Mouse (Mus musculus) gastrocnemius, adult 2 months (tissue): ENCODE results near the gene Gpalpp1. TPM values are rescaled to one million over a fixed set of nuclear protein-coding genes. Genes with fewer than 3 reads are reported as not detected.

Experiments used
- DNase-seq: peaks from one replicate; pipeline ENCODE4 v3.0.0; 2022
- H3K27ac ChIP-seq: fragments of 200-600 bp; 2 replicates; pipeline ENCODE4 v1.8.1; 2022; ENCODE audit warnings: mild to moderate bottlenecking
- H3K4me3 ChIP-seq: fragments of 200-600 bp; 2 replicates; pipeline ENCODE4 v1.8.1; 2022; ENCODE audit warnings: mild to moderate bottlenecking, moderate library complexity
- CTCF ChIP-seq: fragments of 200-600 bp; IDR thresholded peaks from 2 replicates; pipeline ENCODE4 v1.8.1; 2022; ENCODE audit warnings: antibody characterized with exemption, mild to moderate bottlenecking, moderate library complexity
- intact Hi-C: fragments of 180-260 bp; cut with DNase I; formaldehyde crosslinking; loops from one replicate; pipeline ENCODE4 v1.15.1; 2025
- long read RNA-seq, 2 experiments: library from polyadenylated mRNA; stranded (forward); transcript quantifications; one replicate each; pipeline ENCODE4 v2.0.0; 2021
- total RNA-seq, 2 experiments: library from RNA; stranded (reverse); gene quantifications; 2 replicates each; pipeline ENCODE4 v1.2.3; 2021

Gpalpp1 gene
- 1 to 10 TPM; 5.8 to 7.4 TPM for total RNA-seq
- long read RNA-seq, experiment 1, full-length matches to known transcripts, result 3 of 3 reads
- long read RNA-seq, experiment 1, partial matches to known transcripts, result 0 of 3 reads
- long read RNA-seq, experiment 1, other reads (novel, unspliced or antisense), result 0 of 3 reads
- long read RNA-seq, experiment 2, full-length matches to known transcripts, result 6 of 8 reads
- long read RNA-seq, experiment 2, partial matches to known transcripts, result 0 of 8 reads
- long read RNA-seq, experiment 2, other reads (novel, unspliced or antisense), result 2 of 8 reads

- DNase-seq, result peak; percentile 87
- intact Hi-C loops, result no loop called here
- Histone ChIP-seq H3K27ac (peak within 1 kb of the TSS; percentile 91), H3K4me3 (peak within 1 kb of the TSS; percentile 86)
- no peak for TF ChIP-seq CTCF
Measured at GRCm38 (mm10) chr14:76110396-76111221, at the start of gene Gpalpp1, which contains the start of gene Nufip1. TSS of gene Gpalpp1 (minus strand) at chr14:76110760. TSS of gene Nufip1 (plus strand) at chr14:76110891.

DNA sequence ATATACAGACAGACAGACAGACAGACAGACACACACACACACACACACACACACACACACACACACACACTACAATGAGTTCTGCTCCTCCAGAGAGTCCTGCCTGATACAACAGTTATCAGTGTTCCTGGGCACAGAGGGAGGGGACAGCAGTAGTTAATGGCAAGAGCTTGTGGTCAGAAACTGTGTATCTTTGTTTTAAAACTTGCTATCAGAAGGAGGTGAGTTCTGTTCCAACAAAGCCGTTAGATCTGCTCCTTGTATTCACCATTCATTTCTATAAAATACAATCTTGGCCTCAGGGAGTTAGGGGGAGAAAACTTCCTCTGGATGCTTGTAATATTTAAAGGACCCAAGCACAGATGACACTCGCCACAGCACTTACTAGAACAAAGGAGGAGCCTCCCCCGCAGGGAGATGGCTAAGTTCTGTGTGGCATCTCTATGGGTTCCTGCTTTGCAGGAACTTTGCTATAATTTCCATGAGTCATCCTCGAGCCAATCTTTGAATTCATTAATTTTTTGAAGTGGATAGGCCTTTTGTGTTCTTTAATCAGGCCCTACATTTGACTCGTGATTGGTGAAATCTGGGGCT, 47.7 kb upstream of the Gpalpp1 start:
- DNase-seq, result no peak
- intact Hi-C loops, result no loop called here
- H3K27ac ChIP-seq, result no peak overlapping the region
- H3K4me3 ChIP-seq, result no peak overlapping the region
- TF ChIP-seq CTCF, result no peak

GRCm38 (mm10) chr14:76153828-76154227, 43.3 kb upstream of the Gpalpp1 start:
- no peak overlapping the region for H3K27ac ChIP-seq
- intact Hi-C loops, result loop anchor here (2.0 to 5.0 kb wide), 4 partner anchors 63 to 319 kb away; no protein-coding TSS in a partner anchor
- no peak for TF ChIP-seq CTCF
- no peak for DNase-seq
- H3K4me3 ChIP-seq, result no peak overlapping the region

- H3K27ac ChIP-seq, result peak overlapping the region; percentile 96
- intact Hi-C loops, result loop anchor here (2.0 to 5.0 kb wide), 4 partner anchors 64 to 320 kb away; no protein-coding TSS in a partner anchor
- peak overlapping the region; percentile 100 for H3K4me3 ChIP-seq
- no peak for TF ChIP-seq CTCF
- no peak for DNase-seq
Measured at GRCm38 (mm10) chr14:76153003-76153675, 42.6 kb upstream of the Gpalpp1 start.

GRCm38 (mm10) chr14:76152162-76153002, 41.8 kb upstream of the Gpalpp1 start:
- peak; percentile 62 for TF ChIP-seq CTCF
- Histone ChIP-seq H3K27ac (peak overlapping the region; percentile 96), H3K4me3 (peak overlapping the region; percentile 100)
- intact Hi-C loops, result loop anchor here (2.0 to 5.0 kb wide), 4 partner anchors 65 to 320 kb away; no protein-coding TSS in a partner anchor
- peak; percentile 92 for DNase-seq

GRCm38 (mm10) chr14:76151820-76152161, 41.2 kb upstream of the Gpalpp1 start:
- DNase-seq, result no peak
- Histone ChIP-seq H3K27ac (peak overlapping the region; percentile 96), H3K4me3 (peak overlapping the region; percentile 100)
- no peak for TF ChIP-seq CTCF
- intact Hi-C loops, result loop anchor here (2.0 to 5.0 kb wide), 4 partner anchors 66 to 321 kb away; no protein-coding TSS in a partner anchor

- TF ChIP-seq CTCF, result no peak
- Histone ChIP-seq H3K4me3 (no peak overlapping the region), H3K27ac (peak overlapping the region; percentile 82; the same call in 1 of the 2 replicates)
- intact Hi-C loops, result loop anchor here (5.0 kb wide), 3 partner anchors 66 to 266 kb away; no protein-coding TSS in a partner anchor
- DNase-seq, result no peak
Measured at GRCm38 (mm10) chr14:76151011-76151410, 40.5 kb upstream of the Gpalpp1 start.

- TF ChIP-seq CTCF, result no peak
- Histone ChIP-seq H3K4me3 (peak overlapping the region; percentile 60), H3K27ac (peak overlapping the region; percentile 82)
- intact Hi-C loops, result loop anchor here (5.0 kb wide), 3 partner anchors 67 to 267 kb away; no protein-coding TSS in a partner anchor
- DNase-seq, result no peak
Measured at GRCm38 (mm10) chr14:76150499-76150898, 39.9 kb upstream of the Gpalpp1 start.

GRCm38 (mm10) chr14:76149531-76150179, 39.1 kb upstream of the Gpalpp1 start:
- intact Hi-C loops, result loop anchor here (5.0 kb wide), 3 partner anchors 68 to 268 kb away; no protein-coding TSS in a partner anchor
- Histone ChIP-seq H3K27ac (peak overlapping the region; percentile 82), H3K4me3 (peak overlapping the region; percentile 60)
- TF ChIP-seq CTCF, result no peak
- peak; percentile 89 for DNase-seq

DNA sequence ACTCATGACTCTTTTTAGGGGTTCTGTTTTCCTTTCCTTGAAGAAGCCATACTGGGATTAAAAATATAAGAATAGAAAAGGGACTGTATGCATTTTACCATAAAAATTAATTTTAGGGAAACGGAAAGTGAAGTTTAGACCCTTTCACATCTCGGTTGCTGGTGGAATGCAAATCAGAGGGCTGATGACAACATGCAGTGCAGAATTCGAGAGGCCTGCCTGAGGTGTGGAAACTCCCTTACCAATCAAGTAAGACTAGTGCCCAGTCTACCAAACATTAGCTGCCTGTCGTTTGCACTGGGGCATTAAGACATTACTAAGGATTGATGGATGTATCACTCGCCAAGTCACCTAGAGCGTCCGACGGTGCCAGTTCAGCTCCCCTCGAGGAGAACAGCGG, 37.7 kb upstream of the Gpalpp1 start:
- Histone ChIP-seq H3K27ac (no peak overlapping the region), H3K4me3 (no peak overlapping the region)
- TF ChIP-seq CTCF, result no peak
- intact Hi-C loops, result no loop called here
- no peak for DNase-seq

DNA sequence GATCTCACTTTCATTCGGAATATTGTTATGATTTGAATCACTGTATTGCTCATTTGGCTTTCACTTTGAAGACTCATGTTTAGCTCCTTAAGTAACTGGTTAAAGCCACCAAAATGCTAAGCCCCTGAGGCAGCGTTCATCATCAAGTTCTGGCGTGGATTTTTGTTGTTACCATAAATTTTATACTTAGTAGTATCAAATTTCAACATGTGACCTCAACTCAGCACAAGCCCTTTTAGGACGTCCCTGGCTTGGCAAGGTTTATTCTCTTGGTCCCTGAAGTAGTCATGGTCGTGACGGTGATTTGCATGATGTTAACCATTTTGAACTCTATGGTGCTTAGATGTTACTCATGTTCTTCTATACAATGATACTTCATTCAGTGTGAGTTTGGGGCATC, 36.5 kb upstream of the Gpalpp1 start:
- intact Hi-C loops, result no loop called here
- Histone ChIP-seq H3K27ac (no peak overlapping the region), H3K4me3 (no peak overlapping the region)
- DNase-seq, result no peak
- TF ChIP-seq CTCF, result no peak
